Mouse (Mus musculus): ENCODE measurements at regions not wholly inside any gene's neighbourhood (a gene's known extent, or its start where the extent isn't known, plus 50 kb on each side); places are given as distances from the start of the nearest gene placed in this dataset.

GRCm38 (mm10) chr16:87031836-87032235 lies 322.1 kb upstream of the N6amt1 start:
- Histone ChIP-seq H3K4me3 (ENCODE audit: extremely low read depth, insufficient read depth, insufficient read length) (no peak overlapping the region), H3K36me3 (ENCODE audit: control insufficient read depth, insufficient read depth, low read length) (no peaks in the 10 kb centered on the region), H3K27me3 (ENCODE audit: control insufficient read depth, insufficient read depth, low read length) (no peaks in the 10 kb centered on the region), H3K4me1 (ENCODE audit: control insufficient read depth, insufficient read depth, insufficient read length) (no peaks in the 10 kb centered on the region), H3K27ac (ENCODE audit: insufficient read depth, low read length) (no peak overlapping the region)
- no peak for DNase-seq (ENCODE audit: low read depth in 1 of 2, low spot score in 2 of 2)
- 78% methylated on average over 3 of the region's 3 CpGs for WGBS
- TF ChIP-seq CTCF (IDR thresholded peaks at IDR 0.05; ENCODE audit: extremely low read depth, insufficient read depth, insufficient read length, insufficient replicate concordance) (no peak), POLR2A (IDR thresholded peaks at IDR 0.05; ENCODE audit: low read depth, low read length) (no peak)

DNA sequence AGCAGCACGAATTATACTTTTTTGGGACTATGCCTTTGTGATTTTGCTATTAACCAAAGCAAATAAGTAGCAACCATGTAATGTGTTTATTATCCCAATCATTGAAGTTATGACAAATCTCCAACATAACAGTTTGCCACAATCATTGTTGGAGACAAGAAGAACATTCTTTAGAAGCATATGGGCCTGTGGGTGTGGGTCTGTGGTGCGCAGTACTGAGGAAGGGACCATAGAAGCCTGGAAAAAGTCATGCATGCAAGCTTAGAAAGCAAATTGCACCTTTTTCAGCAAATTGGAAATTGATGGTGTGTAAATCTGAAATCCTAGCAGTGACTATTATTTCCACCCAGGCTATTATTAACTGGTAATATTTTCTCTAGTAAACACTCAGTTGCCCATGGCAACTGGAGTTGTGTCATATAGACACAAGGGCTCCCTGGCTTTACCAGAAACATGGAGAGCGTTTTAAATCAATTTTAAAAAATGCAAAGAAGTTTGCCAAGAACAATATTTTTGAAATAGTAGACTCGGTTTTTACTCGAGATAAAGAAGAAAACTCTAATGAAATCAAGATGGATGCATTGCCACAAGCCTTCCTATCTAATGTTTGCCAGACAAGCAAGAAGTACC lies 325.4 kb upstream of the N6amt1 start:
- no peaks in the 10 kb centered on the region for H3K4me1 ChIP-seq (ENCODE audit: control insufficient read depth, insufficient read depth, insufficient read length)
- no peak overlapping the region for H3K27ac ChIP-seq (ENCODE audit: insufficient read depth, low read length)
- no peak for DNase-seq (ENCODE audit: low read depth in 1 of 2, low spot score in 2 of 2)
- H3K4me3 ChIP-seq (ENCODE audit: extremely low read depth, insufficient read depth, insufficient read length), result no peak overlapping the region
- WGBS, result 84% methylated on average over 5 of the region's 5 CpGs
- no peaks in the 10 kb centered on the region for H3K36me3 ChIP-seq (ENCODE audit: control insufficient read depth, insufficient read depth, low read length)
- TF ChIP-seq CTCF (IDR thresholded peaks at IDR 0.05; ENCODE audit: extremely low read depth, insufficient read depth, insufficient read length, insufficient replicate concordance), result no peak
- no peak for TF ChIP-seq POLR2A (IDR thresholded peaks at IDR 0.05; ENCODE audit: low read depth, low read length)
- H3K27me3 ChIP-seq (ENCODE audit: control insufficient read depth, insufficient read depth, low read length), result no peaks in the 10 kb centered on the region

DNA sequence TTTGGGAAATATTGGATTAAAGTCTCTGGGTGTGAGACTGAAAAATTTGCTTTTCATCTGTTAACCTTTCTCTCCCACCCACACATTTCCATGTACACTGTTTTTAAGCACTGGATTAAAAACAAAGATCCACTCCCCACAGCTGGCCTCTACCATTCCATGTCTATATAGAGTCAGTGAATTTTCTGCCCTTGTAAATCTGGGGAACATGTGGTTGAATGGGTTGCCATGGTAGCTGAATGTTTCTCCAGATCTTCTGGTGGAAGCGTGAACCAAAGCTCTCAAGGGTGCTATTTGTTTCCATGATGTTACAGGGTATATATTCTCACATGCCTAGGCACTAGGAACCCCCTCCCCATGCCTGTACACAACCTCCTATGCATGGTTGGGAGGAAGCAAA lies 326.4 kb upstream of the N6amt1 start:
- H3K27ac ChIP-seq (ENCODE audit: insufficient read depth, low read length), result no peak overlapping the region
- 79% methylated on average over 1 of the region's 1 CpGs for WGBS

GRCm38 (mm10) chr16:87022041-87022440 lies 331.9 kb upstream of the N6amt1 start:
- 83% methylated on average over 4 of the region's 4 CpGs for WGBS
- Histone ChIP-seq H3K27ac (ENCODE audit: insufficient read depth, low read length) (no peak overlapping the region), H3K27me3 (ENCODE audit: control insufficient read depth, insufficient read depth, low read length) (no peaks in the 10 kb centered on the region), H3K4me3 (ENCODE audit: extremely low read depth, insufficient read depth, insufficient read length) (no peak overlapping the region), H3K36me3 (ENCODE audit: control insufficient read depth, insufficient read depth, low read length) (no peaks in the 10 kb centered on the region), H3K4me1 (ENCODE audit: control insufficient read depth, insufficient read depth, insufficient read length) (no peaks in the 10 kb centered on the region)
- no peak for DNase-seq (ENCODE audit: low read depth in 1 of 2, low spot score in 2 of 2)
- TF ChIP-seq CTCF (IDR thresholded peaks at IDR 0.05; ENCODE audit: extremely low read depth, insufficient read depth, insufficient read length, insufficient replicate concordance) (no peak), POLR2A (IDR thresholded peaks at IDR 0.05; ENCODE audit: low read depth, low read length) (no peak)

More for the DNA sequence above, 326.4 kb upstream of the N6amt1 start:
- no peaks in the 10 kb centered on the region for H3K4me1 ChIP-seq (ENCODE audit: control insufficient read depth, insufficient read depth, insufficient read length)
- no peak for TF ChIP-seq POLR2A (IDR thresholded peaks at IDR 0.05; ENCODE audit: low read depth, low read length)
- TF ChIP-seq CTCF (IDR thresholded peaks at IDR 0.05; ENCODE audit: extremely low read depth, insufficient read depth, insufficient read length, insufficient replicate concordance), result no peak
- H3K36me3 ChIP-seq (ENCODE audit: control insufficient read depth, insufficient read depth, low read length), result no peaks in the 10 kb centered on the region
- H3K4me3 ChIP-seq (ENCODE audit: extremely low read depth, insufficient read depth, insufficient read length), result no peak overlapping the region
- DNase-seq (ENCODE audit: low read depth in 1 of 2, low spot score in 2 of 2), result no peak
- H3K27me3 ChIP-seq (ENCODE audit: control insufficient read depth, insufficient read depth, low read length), result no peaks in the 10 kb centered on the region

GRCm38 (mm10) chr16:87017107-87017670 lies 336.8 kb upstream of the N6amt1 start:
- Histone ChIP-seq H3K4me1 (ENCODE audit: control insufficient read depth, insufficient read depth, insufficient read length) (no peaks in the 10 kb centered on the region), H3K27me3 (ENCODE audit: control insufficient read depth, insufficient read depth, low read length) (no peaks in the 10 kb centered on the region), H3K4me3 (ENCODE audit: extremely low read depth, insufficient read depth, insufficient read length) (no peak overlapping the region), H3K27ac (ENCODE audit: insufficient read depth, low read length) (no peak overlapping the region), H3K36me3 (ENCODE audit: control insufficient read depth, insufficient read depth, low read length) (no peaks in the 10 kb centered on the region)
- TF ChIP-seq CTCF (IDR thresholded peaks at IDR 0.05; ENCODE audit: extremely low read depth, insufficient read depth, insufficient read length, insufficient replicate concordance), result no peak
- no peak for TF ChIP-seq POLR2A (IDR thresholded peaks at IDR 0.05; ENCODE audit: low read depth, low read length)
- WGBS, result 83% methylated on average over 7 of the region's 7 CpGs
- DNase-seq (ENCODE audit: low read depth in 1 of 2, low spot score in 2 of 2), result no peak

GRCm38 (mm10) chr16:87001579-87001978 lies 352.4 kb upstream of the N6amt1 start:
- no peak overlapping the region for H3K27ac ChIP-seq (ENCODE audit: insufficient read depth, low read length)
- no peaks in the 10 kb centered on the region for H3K27me3 ChIP-seq (ENCODE audit: control insufficient read depth, insufficient read depth, low read length)
- no peaks in the 10 kb centered on the region for H3K4me1 ChIP-seq (ENCODE audit: control insufficient read depth, insufficient read depth, insufficient read length)
- no peaks in the 10 kb centered on the region for H3K36me3 ChIP-seq (ENCODE audit: control insufficient read depth, insufficient read depth, low read length)
- DNase-seq (ENCODE audit: low read depth in 1 of 2, low spot score in 2 of 2), result no peak
- no peak overlapping the region for H3K4me3 ChIP-seq (ENCODE audit: extremely low read depth, insufficient read depth, insufficient read length)
- TF ChIP-seq CTCF (IDR thresholded peaks at IDR 0.05; ENCODE audit: extremely low read depth, insufficient read depth, insufficient read length, insufficient replicate concordance), result no peak
- no peak for TF ChIP-seq POLR2A (IDR thresholded peaks at IDR 0.05; ENCODE audit: low read depth, low read length)
- WGBS, result 86% methylated on average over 3 of the region's 3 CpGs

DNA sequence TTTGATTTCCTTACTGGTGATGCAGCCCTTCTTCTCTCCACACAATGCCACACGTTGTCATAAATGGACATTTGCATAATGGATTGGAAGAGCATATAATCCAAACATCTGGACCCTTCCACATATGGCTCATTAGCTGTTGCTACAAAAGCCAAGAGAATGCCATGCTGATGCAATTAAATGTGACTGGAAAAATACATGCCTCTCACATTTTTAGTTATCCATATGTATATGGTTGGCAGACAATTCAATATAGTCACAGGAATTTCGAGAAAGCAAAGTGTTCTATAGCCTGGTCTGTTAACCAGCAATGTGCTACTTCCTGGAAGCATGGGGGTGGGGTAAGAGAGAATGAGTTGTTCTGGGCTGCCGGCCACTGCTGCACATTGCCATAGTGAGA lies 352.9 kb upstream of the N6amt1 start:
- WGBS, result 52% methylated on average over 3 of the region's 3 CpGs
- TF ChIP-seq POLR2A (IDR thresholded peaks at IDR 0.05; ENCODE audit: low read depth, low read length), result no peak
- no peak for TF ChIP-seq CTCF (IDR thresholded peaks at IDR 0.05; ENCODE audit: extremely low read depth, insufficient read depth, insufficient read length, insufficient replicate concordance)
- Histone ChIP-seq H3K4me1 (ENCODE audit: control insufficient read depth, insufficient read depth, insufficient read length) (no peaks in the 10 kb centered on the region), H3K27me3 (ENCODE audit: control insufficient read depth, insufficient read depth, low read length) (no peaks in the 10 kb centered on the region), H3K36me3 (ENCODE audit: control insufficient read depth, insufficient read depth, low read length) (no peaks in the 10 kb centered on the region), H3K27ac (ENCODE audit: insufficient read depth, low read length) (no peak overlapping the region), H3K4me3 (ENCODE audit: extremely low read depth, insufficient read depth, insufficient read length) (no peak overlapping the region)
- DNase-seq (ENCODE audit: low read depth in 1 of 2, low spot score in 2 of 2), result no peak

Data from spleen, adult 2 months (tissue).